Mouse (Mus musculus) midbrain, embryonic 13.5 days (tissue): ENCODE data around the gene Gabarap. TPM values are rescaled to one million over a fixed set of nuclear protein-coding genes. Genes with fewer than 3 reads are reported as not detected.

ENCODE experiments used
- ATAC-seq: fragments of 200-750 bp; cut with Nextera tagmentation; 2 replicates; pipeline ENCODE4 v1.8.0; 2017; ENCODE audit warnings: mild to moderate bottlenecking, moderate TSS enrichment, moderate library complexity
- H3K27ac ChIP-seq: fragments of 300-500 bp; sonication (generic); 2 replicates; pipeline ENCODE4 v1.5.1; 2015; ENCODE audit warnings: inconsistent platforms, mild to moderate bottlenecking, moderate library complexity
- H3K27me3 ChIP-seq: fragments of 300-500 bp; sonication (generic); 2 replicates; pipeline ENCODE4 v1.6.1; 2015; ENCODE audit warnings: mild to moderate bottlenecking, inconsistent platforms
- H3K36me3 ChIP-seq: fragments of 300-500 bp; sonication (generic); 2 replicates; pipeline ENCODE4 v1.6.1; 2015; ENCODE audit warnings: mild to moderate bottlenecking, inconsistent platforms
- H3K4me1 ChIP-seq: fragments of 300-500 bp; sonication (generic); replicated peaks from 2 replicates; pipeline ENCODE4 v1.6.1; 2015; ENCODE audit warnings: inconsistent platforms
- H3K4me2 ChIP-seq: fragments of 300-500 bp; sonication (generic); replicated peaks from 2 replicates; pipeline ENCODE4 v1.6.1; 2015; ENCODE audit warnings: moderate library complexity, mild to moderate bottlenecking, inconsistent platforms
- H3K4me3 ChIP-seq: fragments of 300-500 bp; sonication (generic); replicated peaks from 2 replicates; pipeline ENCODE4 v1.5.1; 2015; ENCODE audit warnings: mild to moderate bottlenecking, inconsistent platforms
- H3K9ac ChIP-seq: fragments of 300-500 bp; sonication (generic); replicated peaks from 2 replicates; pipeline ENCODE4 v1.6.1; 2015; ENCODE audit warnings: mild to moderate bottlenecking, inconsistent platforms
- H3K9me3 ChIP-seq: fragments of 300-500 bp; sonication (generic); 2 replicates; pipeline ENCODE4 v1.6.1; 2016; ENCODE audit warnings: mild to moderate bottlenecking, inconsistent platforms
- WGBS: fragments of 180-500 bp; shearing (Covaris S2); methylation state at CpG from one replicate; pipeline ENCODE4 v1.1.7; 2015; 5-methylcytosine and 5-hydroxymethylcytosine counted together
- polyA plus RNA-seq: library from polyadenylated mRNA; unstranded; fragments of >200 nt; fragmentation: Nextera tagmentation; extraction: Ambion mirVana; gene quantifications from 2 replicates; pipeline ENCODE4 v1.2.1, GENCODE M21; 2015

The Gabarap gene
- polyA plus RNA-seq, 1 experiment from 2014 or later: 625 TPM

GRCm38 (mm10) chr11:69956218-69956617 is 34.7 kb upstream of the Gabarap start:
- Histone ChIP-seq H3K9ac (no peak overlapping the region), H3K4me3 (no peak overlapping the region), H3K36me3 (no peaks in the 10 kb centered on the region)

DNA sequence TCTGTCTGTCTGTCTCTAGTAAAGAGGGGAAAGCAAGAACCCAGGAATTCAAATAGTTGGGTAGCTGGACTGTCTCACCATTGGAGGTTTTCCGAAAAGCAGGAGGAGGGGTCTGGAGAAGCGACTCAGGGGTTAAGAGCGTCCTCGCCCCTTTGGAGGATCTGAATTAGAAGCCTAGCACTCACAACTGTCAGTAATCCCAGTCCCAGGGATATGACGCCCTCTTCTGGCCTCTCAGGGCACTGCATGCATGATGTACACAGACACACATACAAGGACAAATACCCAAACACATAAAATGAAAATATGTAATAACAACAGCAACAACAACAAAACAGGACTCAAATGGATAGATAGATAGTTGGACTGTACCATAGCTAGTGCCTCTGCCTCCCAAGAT is 30.3 kb upstream of the Gabarap start:
- Histone ChIP-seq H3K4me3 (no peak overlapping the region), H3K4me1 (peaks cover 6% of the 10 kb centered on the region; the same call in 1 of the 2 replicates), H3K4me2 (no peak overlapping the region), H3K9ac (no peak overlapping the region), H3K9me3 (no peaks in the 10 kb centered on the region), H3K36me3 (no peaks in the 10 kb centered on the region), H3K27me3 (peaks cover 62% of the 10 kb centered on the region), H3K27ac (no peak overlapping the region)
- no peak for ATAC-seq
- WGBS: 22% methylated on average over 5 of the region's 5 CpGs

More at GRCm38 (mm10) chr11:69956218-69956617, 34.7 kb upstream of the Gabarap start:
- 67% methylated on average over 1 of the region's 1 CpGs for WGBS
- no peaks in the 10 kb centered on the region for H3K9me3 ChIP-seq
- ATAC-seq: no peak
- no peaks in the 10 kb centered on the region for H3K4me1 ChIP-seq
- peaks cover 32% of the 10 kb centered on the region for H3K27me3 ChIP-seq
- no peak overlapping the region for H3K27ac ChIP-seq
- H3K4me2 ChIP-seq: no peak overlapping the region

DNA sequence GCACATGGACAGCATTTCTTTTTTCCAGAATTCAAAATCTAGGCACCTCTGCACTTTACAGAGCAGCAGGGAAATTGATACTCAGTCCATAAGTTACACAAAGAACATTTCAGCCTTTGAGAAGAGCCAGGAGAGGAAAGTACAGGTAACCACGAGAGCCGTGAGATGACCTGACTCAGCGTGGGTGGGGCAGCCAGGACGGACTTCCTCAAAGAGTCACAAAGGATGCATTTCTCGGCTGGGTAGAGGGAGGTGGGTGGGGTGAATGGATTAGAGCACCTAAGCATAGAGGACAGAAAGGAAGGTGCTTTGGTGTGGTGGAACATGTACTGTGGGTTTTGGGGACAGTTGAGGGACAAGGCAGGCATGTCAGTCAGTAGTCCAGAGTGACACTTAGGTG is 29.1 kb upstream of the Gabarap start:
- Histone ChIP-seq H3K4me1 (peaks cover 15% of the 10 kb centered on the region), H3K27me3 (peaks cover 75% of the 10 kb centered on the region), H3K36me3 (no peaks in the 10 kb centered on the region), H3K9me3 (no peaks in the 10 kb centered on the region), H3K4me2 (no peak overlapping the region), H3K27ac (no peak overlapping the region), H3K4me3 (no peak overlapping the region), H3K9ac (no peak overlapping the region)
- ATAC-seq: no peak
- 54% methylated on average over 5 of the region's 5 CpGs for WGBS

DNA sequence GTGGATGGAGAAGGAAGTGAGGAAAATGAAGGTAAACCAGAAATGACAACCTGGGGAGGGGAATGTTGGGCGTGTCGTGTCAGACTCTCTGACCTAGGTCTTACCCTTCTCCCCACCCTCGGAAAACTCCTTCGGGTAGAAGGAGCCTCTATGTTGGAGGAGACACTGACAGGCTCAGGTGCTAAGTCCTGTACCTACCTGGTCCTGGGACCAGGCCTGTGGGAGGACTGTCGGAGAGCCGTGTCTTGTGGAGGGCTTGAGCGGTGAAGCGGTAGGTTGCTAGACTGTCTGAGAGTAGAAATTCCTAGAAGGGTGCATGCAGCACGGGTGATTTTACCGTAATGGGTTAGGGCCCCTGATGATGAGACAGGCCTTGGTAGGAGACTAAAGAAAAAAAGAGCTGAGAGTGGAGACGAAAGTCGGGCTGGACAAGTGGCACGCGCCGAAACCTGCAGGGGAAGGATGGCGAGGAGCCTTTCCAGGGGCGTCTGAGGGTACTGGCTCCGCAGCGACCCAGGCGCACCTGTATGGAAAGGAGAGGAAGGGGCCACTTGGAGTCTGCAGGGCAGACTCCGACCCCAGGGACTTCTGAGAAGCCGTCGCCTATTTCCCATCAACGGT is 26.2 kb upstream of the Gabarap start, which contains the start of gene Cldn7:
Cldn7 (plus strand) TSS at position 130 of the 621 bp plus-strand sequence.
- Histone ChIP-seq H3K27ac (no peak within 1 kb of the TSS), H3K4me2 (0 out of 2 replicates have a peak within 1 kb of the TSS, but pooled peaks have one; percentile 31), H3K27me3 (peaks cover 91% of the 10 kb centered on the region), H3K36me3 (peaks cover 22% of the 10 kb centered on the region), H3K4me1 (peaks cover 17% of the 10 kb centered on the region), H3K9me3 (no peaks in the 10 kb centered on the region), H3K9ac (no peak within 1 kb of the TSS), H3K4me3 (0 out of 2 replicates have a peak within 1 kb of the TSS, but pooled peaks have one; percentile 9)
- WGBS: 11% methylated on average over 24 of the region's 24 CpGs
- no peak for ATAC-seq

DNA sequence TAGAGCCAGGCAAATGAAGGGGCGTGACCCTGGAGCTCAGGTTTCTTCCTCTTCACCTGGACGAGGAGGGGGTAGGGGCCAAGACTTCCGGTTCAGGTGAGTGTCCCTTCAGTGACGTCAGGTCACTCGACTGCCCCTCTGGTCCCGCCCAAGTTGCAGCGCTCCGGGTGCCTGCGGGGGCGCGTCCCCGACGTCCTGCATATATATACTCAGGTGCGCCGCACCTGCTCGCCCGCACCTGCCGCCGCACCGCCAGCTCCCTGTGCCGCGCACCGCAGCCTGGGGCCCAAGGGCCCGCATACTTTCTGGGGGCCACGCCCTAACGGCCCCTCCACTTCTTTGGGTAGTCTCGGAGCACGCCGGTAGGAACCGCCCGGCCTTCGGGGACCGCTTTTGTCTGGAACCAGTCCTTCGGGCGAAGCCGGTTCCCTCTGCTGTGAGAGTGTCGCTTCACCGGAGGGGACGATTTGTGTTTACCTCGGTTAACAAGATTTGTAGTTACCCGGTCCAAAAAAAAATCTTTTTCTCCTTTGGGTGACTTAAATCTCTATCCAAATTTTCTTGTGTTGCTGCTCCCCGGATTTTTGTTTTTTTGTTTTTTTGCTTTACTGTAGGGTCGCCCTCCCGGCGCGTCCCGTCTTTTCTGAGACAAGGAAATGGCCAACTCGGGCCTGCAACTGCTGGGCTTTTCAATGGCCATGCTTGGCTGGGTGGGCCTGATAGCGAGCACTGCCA is 25.5 kb upstream of the Gabarap start:
- peaks cover 85% of the 10 kb centered on the region for H3K27me3 ChIP-seq
- 2% methylated on average over 49 of the region's 49 CpGs for WGBS
- peak overlapping the region; percentile 47; the same call in 1 of the 2 replicates for H3K4me2 ChIP-seq
- peaks cover 17% of the 10 kb centered on the region for H3K4me1 ChIP-seq
- H3K4me3 ChIP-seq: peak overlapping the region; percentile 22
- no peak overlapping the region for H3K9ac ChIP-seq
- peaks cover 28% of the 10 kb centered on the region for H3K36me3 ChIP-seq
- no peaks in the 10 kb centered on the region for H3K9me3 ChIP-seq
- no peak overlapping the region for H3K27ac ChIP-seq
- no peak for ATAC-seq

- Histone ChIP-seq H3K27me3 (peaks cover 77% of the 10 kb centered on the region), H3K4me3 (peak overlapping the region; percentile 22), H3K9me3 (no peaks in the 10 kb centered on the region), H3K9ac (peak overlapping the region; percentile 28; the same call in 1 of the 2 replicates), H3K4me2 (peak overlapping the region; percentile 47), H3K4me1 (peaks cover 17% of the 10 kb centered on the region), H3K36me3 (peaks cover 32% of the 10 kb centered on the region), H3K27ac (no peak overlapping the region)
- peak; percentile 55; the same call in 1 of the 2 replicates for ATAC-seq
- 2% methylated on average over 59 of the region's 59 CpGs for WGBS
Observed at GRCm38 (mm10) chr11:69966006-69966859, 24.7 kb upstream of the Gabarap start.

GRCm38 (mm10) chr11:69966860-69967517 is 24.0 kb upstream of the Gabarap start:
- Histone ChIP-seq H3K4me2 (peak overlapping the region; percentile 47), H3K4me1 (peaks cover 17% of the 10 kb centered on the region), H3K9ac (peak overlapping the region; percentile 28; the same call in 1 of the 2 replicates), H3K36me3 (peaks cover 37% of the 10 kb centered on the region), H3K4me3 (peak overlapping the region; percentile 22), H3K27ac (no peak overlapping the region), H3K27me3 (peaks cover 71% of the 10 kb centered on the region), H3K9me3 (no peaks in the 10 kb centered on the region)
- no peak for ATAC-seq
- 42% methylated on average over 17 of the region's 17 CpGs for WGBS

GRCm38 (mm10) chr11:69968793-69969192 is 22.1 kb upstream of the Gabarap start:
- WGBS: 92% methylated on average over 4 of the region's 4 CpGs
- Histone ChIP-seq H3K27me3 (peaks cover 53% of the 10 kb centered on the region), H3K9me3 (no peaks in the 10 kb centered on the region), H3K4me2 (no peak overlapping the region), H3K27ac (no peak overlapping the region), H3K4me1 (peaks cover 17% of the 10 kb centered on the region), H3K36me3 (peaks cover 51% of the 10 kb centered on the region), H3K9ac (no peak overlapping the region), H3K4me3 (no peak overlapping the region)
- no peak for ATAC-seq

DNA sequence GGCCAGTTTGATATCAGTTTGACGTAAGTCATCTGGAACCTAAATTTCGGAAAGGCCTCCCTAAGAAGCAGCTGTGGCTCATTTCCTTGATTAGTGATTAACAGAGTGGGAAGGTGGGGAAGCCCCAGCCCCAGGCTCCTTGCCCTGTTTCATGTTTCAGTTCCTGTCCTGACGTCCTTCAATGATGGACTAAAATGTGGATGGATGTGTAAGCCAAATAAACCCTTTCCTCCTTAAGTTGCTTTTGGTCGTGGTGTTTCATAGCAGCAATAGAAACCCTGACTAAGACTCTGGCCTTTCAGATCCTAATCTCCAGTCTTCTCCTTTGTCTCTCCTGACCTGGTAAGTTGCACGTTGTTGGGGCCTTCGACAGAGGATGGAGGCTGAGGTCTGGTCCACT is 20.7 kb upstream of the Gabarap start:
- Histone ChIP-seq H3K9me3 (no peaks in the 10 kb centered on the region), H3K4me2 (no peak overlapping the region), H3K36me3 (peaks cover 65% of the 10 kb centered on the region), H3K27me3 (peaks cover 39% of the 10 kb centered on the region), H3K4me1 (peaks cover 15% of the 10 kb centered on the region), H3K4me3 (no peak overlapping the region), H3K9ac (no peak overlapping the region), H3K27ac (no peak overlapping the region)
- ATAC-seq: no peak
- WGBS: 90% methylated on average over 6 of the region's 6 CpGs

DNA sequence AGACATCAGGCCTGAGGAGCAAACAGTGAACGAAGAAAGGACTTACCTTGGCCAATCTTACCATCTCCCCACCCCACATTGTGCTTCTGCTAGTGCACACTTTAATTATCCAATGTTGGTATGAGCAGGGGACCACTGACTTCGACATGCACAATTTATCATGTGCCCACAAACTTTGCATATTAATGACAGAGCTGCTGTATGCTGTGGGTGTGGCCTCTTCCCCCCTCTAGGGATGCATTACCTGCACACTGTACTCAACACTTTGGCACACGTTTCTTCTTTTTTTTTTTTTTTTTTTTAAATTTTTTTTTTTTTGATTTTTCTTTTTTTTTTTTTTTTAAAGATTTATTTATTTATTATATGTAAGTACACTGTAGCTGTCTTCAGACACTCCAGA is 20.2 kb upstream of the Gabarap start:
- peaks cover 34% of the 10 kb centered on the region for H3K27me3 ChIP-seq
- H3K36me3 ChIP-seq: peaks cover 71% of the 10 kb centered on the region
- no peak overlapping the region for H3K27ac ChIP-seq
- no peak overlapping the region for H3K4me2 ChIP-seq
- peaks cover 11% of the 10 kb centered on the region; the same call in 1 of the 2 replicates for H3K4me1 ChIP-seq
- H3K9ac ChIP-seq: no peak overlapping the region
- H3K9me3 ChIP-seq: no peaks in the 10 kb centered on the region
- WGBS: 85% methylated on average over 3 of the region's 3 CpGs
- H3K4me3 ChIP-seq: no peak overlapping the region
- no peak for ATAC-seq

DNA sequence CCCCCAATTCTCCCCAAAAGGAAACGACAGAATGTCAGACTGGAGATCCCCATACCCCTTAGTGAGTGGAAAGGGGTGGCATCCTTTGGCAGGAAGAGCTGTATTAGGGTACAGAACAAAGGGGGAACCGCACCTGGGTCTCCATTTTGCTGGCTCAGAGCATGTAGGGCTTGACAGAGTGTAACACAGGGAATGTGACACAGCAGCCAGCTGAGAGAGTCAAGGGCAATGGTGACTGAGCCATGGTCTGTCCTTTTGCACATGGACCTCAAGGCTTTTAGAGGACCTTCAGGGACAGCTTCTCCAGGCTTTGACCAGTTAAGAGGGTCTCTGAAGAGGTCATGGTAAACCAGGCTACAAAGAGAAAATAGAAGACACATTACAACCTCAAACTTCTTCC is 16.0 kb upstream of the Gabarap start:
- Histone ChIP-seq H3K4me2 (no peak overlapping the region), H3K9me3 (no peaks in the 10 kb centered on the region), H3K36me3 (peaks cover 72% of the 10 kb centered on the region), H3K4me1 (peaks cover 14% of the 10 kb centered on the region), H3K4me3 (no peak overlapping the region), H3K9ac (no peak overlapping the region), H3K27ac (no peak overlapping the region), H3K27me3 (no peaks in the 10 kb centered on the region)
- WGBS: 97% methylated on average over 2 of the region's 2 CpGs
- ATAC-seq: no peak
